Mouse (Mus musculus): ENCODE measurements around the gene Galc.
"Not testable (repeated sequence)": the region's sequence is repeated elsewhere in the genome, so short reads cannot be mapped to it uniquely, and the experiment has no call there.

The Galc gene

GRCm38 (mm10) chr12:98255373-98255995 lies 3.8 kb downstream of the Galc start:
- no peak for DNase-seq (ENCODE audit: low read depth, low spot score)

GRCm38 (mm10) chr12:98252417-98252816 lies 6.8 kb downstream of the Galc start:
- no peak for DNase-seq (ENCODE audit: low read depth, low spot score)

GRCm38 (mm10) chr12:98250327-98250726 lies 8.9 kb downstream of the Galc start:
- DNase-seq (ENCODE audit: low read depth, low spot score), result no peak

GRCm38 (mm10) chr12:98249671-98250070 lies 9.6 kb downstream of the Galc start:
- DNase-seq (ENCODE audit: low read depth, low spot score), result no peak

- DNase-seq (ENCODE audit: low read depth, low spot score), result no peak
Observed at GRCm38 (mm10) chr12:98246835-98247234, 12.4 kb downstream of the Galc start.

- DNase-seq (ENCODE audit: low read depth, low spot score), result no peak
Observed at GRCm38 (mm10) chr12:98244865-98245264, 14.4 kb downstream of the Galc start.

GRCm38 (mm10) chr12:98244161-98244560 lies 15.1 kb downstream of the Galc start:
- DNase-seq (ENCODE audit: low read depth, low spot score), result no peak

GRCm38 (mm10) chr12:98238478-98238877 lies 20.8 kb downstream of the Galc start:
- not testable (repeated sequence) for DNase-seq (ENCODE audit: low read depth, low spot score)

GRCm38 (mm10) chr12:98227037-98227436 lies 32.2 kb downstream of the Galc start:
- DNase-seq (ENCODE audit: low read depth, low spot score), result no peak

GRCm38 (mm10) chr12:98223286-98223685 lies 36.0 kb downstream of the Galc start:
- no peak for DNase-seq (ENCODE audit: low read depth, low spot score)

- no peak for DNase-seq (ENCODE audit: low read depth, low spot score)
Observed at GRCm38 (mm10) chr12:98216432-98216831, 42.8 kb downstream of the Galc start.

GRCm38 (mm10) chr12:98215512-98215911 lies 43.7 kb downstream of the Galc start:
- no peak for DNase-seq (ENCODE audit: low read depth, low spot score)

- no peak for DNase-seq (ENCODE audit: low read depth, low spot score)
Observed at GRCm38 (mm10) chr12:98214191-98214590, 45.1 kb downstream of the Galc start.

- DNase-seq (ENCODE audit: low read depth, low spot score), result no peak
Observed at GRCm38 (mm10) chr12:98213791-98214190, 45.5 kb downstream of the Galc start.

GRCm38 (mm10) chr12:98213332-98213731 lies 45.9 kb downstream of the Galc start:
- DNase-seq (ENCODE audit: low read depth, low spot score), result no peak

- DNase-seq (ENCODE audit: low read depth, low spot score), result peak; percentile 3
Observed at GRCm38 (mm10) chr12:98212457-98213175, 46.6 kb downstream of the Galc start.

GRCm38 (mm10) chr12:98210495-98210894 lies 48.8 kb downstream of the Galc start:
- no peak for DNase-seq (ENCODE audit: low read depth, low spot score)

GRCm38 (mm10) chr12:98208104-98208503 lies 51.2 kb downstream of the Galc start:
- no peak for DNase-seq (ENCODE audit: low read depth, low spot score)

GRCm38 (mm10) chr12:98205450-98206051 lies 53.7 kb downstream of the Galc start:
- DNase-seq (ENCODE audit: low read depth, low spot score), result no peak

- no peak for DNase-seq (ENCODE audit: low read depth, low spot score)
Observed at GRCm38 (mm10) chr12:98197401-98197800, 61.9 kb downstream of the Galc start.

GRCm38 (mm10) chr12:98190201-98190600 lies 69.1 kb downstream of the Galc start:
- DNase-seq (ENCODE audit: low read depth, low spot score), result no peak

- no peak for DNase-seq (ENCODE audit: low read depth, low spot score)
Observed at GRCm38 (mm10) chr12:98189096-98189495, 70.2 kb downstream of the Galc start.

All from c-Kit-negative CD71-positive TER-119-positive erythroid progenitor cells, embryonic 14.5 days (primary cell).